Mouse (Mus musculus): Measurements from ENCODE around the gene Tcf3.

DNA sequence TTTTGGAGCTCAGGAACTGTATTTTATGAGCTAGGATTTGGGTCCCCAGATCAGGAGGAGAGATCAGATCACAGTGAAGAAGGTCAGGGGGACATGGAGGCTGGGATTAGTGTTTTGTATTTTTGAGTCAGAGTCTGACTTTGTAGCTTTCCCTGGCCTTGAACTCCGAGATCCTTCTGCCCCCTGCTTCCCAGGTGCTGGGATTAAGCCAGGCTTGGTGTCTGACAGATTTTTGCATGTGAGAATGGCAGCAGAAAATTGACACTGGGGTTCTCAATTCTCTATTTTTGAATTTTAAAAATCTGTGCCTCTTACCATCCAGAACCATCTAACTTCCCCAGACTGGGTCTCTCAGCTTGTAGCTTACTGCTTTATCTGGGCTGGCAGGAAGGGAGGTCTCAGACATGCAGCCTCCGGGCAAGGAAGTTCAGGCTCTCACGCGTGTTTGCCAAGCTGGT is 32.7 kb downstream of the Tcf3 start:
- TF ChIP-seq GATA1 (IDR thresholded peaks at IDR 0.05; ENCODE audit: borderline replicate concordance, low read length) (no peak), FLI1 (IDR thresholded peaks at IDR 0.05; ENCODE audit: low read length) (no peak)
